Mouse (Mus musculus) midbrain, embryonic 12.5 days (tissue): ENCODE data around the gene Clip1. TPM values are rescaled to one million over a fixed set of nuclear protein-coding genes. Genes with fewer than 3 reads are reported as not detected.

Experiments used
- polyA plus RNA-seq: library from polyadenylated mRNA; unstranded; fragments of >200 nt; fragmentation: Nextera tagmentation; extraction: Ambion mirVana; gene quantifications from 2 replicates; pipeline ENCODE4 v1.2.1, GENCODE M21; 2016

Gene Clip1
- polyA plus RNA-seq, 1 experiment from 2014 or later = 65.7 TPM

Other genes starting within 250 kb of the Clip1 start
- 0.11 TPM in 1 of 2 replicates, not detected in the other for gene Lrrc43, start 195.3 kb downstream of the Clip1 start, polyA plus RNA-seq
- not detected in 2 replicates for gene Il31, start 195.1 kb downstream of the Clip1 start, polyA plus RNA-seq
- 1.5 and 1.7 TPM in 2 replicates for gene B3gnt4, start 174.2 kb downstream of the Clip1 start, polyA plus RNA-seq
- gene Diablo, start 160.4 kb downstream of the Clip1 start, polyA plus RNA-seq = 135 and 145 TPM in 2 replicates
- gene Gm49027, start 159.1 kb downstream of the Clip1 start, polyA plus RNA-seq = 1.1 and 1.9 TPM in 2 replicates
- 39.7 and 40.4 TPM in 2 replicates for gene Vps33a, start 111.6 kb downstream of the Clip1 start, polyA plus RNA-seq
- gene Zcchc8, start 36.5 kb upstream of the Clip1 start, polyA plus RNA-seq = 92.4 and 97.3 TPM in 2 replicates
- gene Rsrc2, start 64.8 kb upstream of the Clip1 start, polyA plus RNA-seq = 174 and 182 TPM in 2 replicates
- gene Kntc1, start 65.1 kb upstream of the Clip1 start, polyA plus RNA-seq = 36.5 and 44.9 TPM in 2 replicates
- not detected in 2 replicates for gene Hcar2, start 180.9 kb upstream of the Clip1 start, polyA plus RNA-seq
- 0.35 and 0.50 TPM in 2 replicates for gene Hcar1, start 195.4 kb upstream of the Clip1 start, polyA plus RNA-seq
- 159 and 167 TPM in 2 replicates for gene Denr, start 222.6 kb upstream of the Clip1 start, polyA plus RNA-seq
- gene Gm43518, start 242.8 kb upstream of the Clip1 start, polyA plus RNA-seq = 1.8 and 3.4 TPM in 2 replicates
- 4.9 and 6.1 TPM in 2 replicates for gene Ccdc62, start 246.1 kb upstream of the Clip1 start, polyA plus RNA-seq